29 mouse cellular contexts compared by ENCODE assay signal in genomic region chr9:118292836-118293235, GRCm38 (mm10).
DNase-seq lines count a peak whose midpoint lies in the region; ATAC-seq lines count a peak whose summit lies in the region.
"Had no signal": no experiment of that assay in that cellular context is flagged by ENCODE, and none has a peak within 500 bp of the region (broad histone marks: within the 10 kb centered on the region; RNA-seq: fewer than 3 reads in every experiment).

No protein-coding gene starts in this region.

- no peaks in the 10 kb centered on the region for H3K9me3 ChIP-seq in forebrain, embryonic 14.5 days (replicated peaks; ENCODE audit: control insufficient read depth, low read length)
- H3K9me3 ChIP-seq in forebrain, embryonic 16.5 days (ENCODE audit: control insufficient read depth, low read length), result no peaks in the 10 kb centered on the region
- H3K9me3 ChIP-seq: heart, embryonic 13.5 days; kidney, embryonic 15.5 days; liver, embryonic 13.5 days; megakaryocyte, embryonic 14.5 days; midbrain, embryonic 13.5 days had no signal

- no peaks in the 10 kb centered on the region for H3K36me3 ChIP-seq in forebrain, embryonic 14.5 days (ENCODE audit: control insufficient read depth, insufficient read depth, low read length)
- H3K36me3 ChIP-seq in forebrain, embryonic 16.5 days (ENCODE audit: control insufficient read depth, insufficient read depth), result no peaks in the 10 kb centered on the region
- H3K36me3 ChIP-seq: heart, embryonic 13.5 days; kidney, embryonic 15.5 days; liver, embryonic 13.5 days; midbrain, embryonic 13.5 days had no signal

- ATAC-seq in forebrain, embryonic 14.5 days, result no peak
- ATAC-seq in forebrain, embryonic 16.5 days, result no peak
- ATAC-seq in megakaryocyte-erythroid progenitor cell, adult 5-6 weeks (replicated peaks; ENCODE audit: low FRiP score, low TSS enrichment, poor library complexity, severe bottlenecking), result no peak
- ATAC-seq: lung, postnatal 0 days; midbrain, embryonic 13.5 days; Patski had no signal

- H3K9ac ChIP-seq in forebrain, embryonic 14.5 days (ENCODE audit: low read length), result no peak overlapping the region
- H3K9ac ChIP-seq in forebrain, embryonic 16.5 days (replicated peaks; ENCODE audit: low read depth, low read length), result no peak overlapping the region
- H3K9ac ChIP-seq: heart, embryonic 13.5 days; hindbrain, embryonic 14.5 days; kidney, embryonic 15.5 days; liver, embryonic 13.5 days; midbrain, embryonic 13.5 days had no signal

- no peaks in the 10 kb centered on the region for H3K27me3 ChIP-seq in forebrain, embryonic 14.5 days (replicated peaks; ENCODE audit: control insufficient read depth, insufficient read depth, low read length)
- H3K27me3 ChIP-seq in forebrain, embryonic 16.5 days (replicated peaks; ENCODE audit: control insufficient read depth, insufficient read depth, low read length), result no peaks in the 10 kb centered on the region
- H3K27me3 ChIP-seq: heart, embryonic 13.5 days; kidney, embryonic 15.5 days; liver, embryonic 13.5 days; megakaryocyte, embryonic 14.5 days; midbrain, embryonic 13.5 days had no signal

- DNase-seq in forebrain, embryonic 14.5 days (ENCODE audit: low spot score), result peak; percentile 38
- peak; percentile 16 for DNase-seq in brain, adult 2 months (ENCODE audit: low read depth, low spot score)
- peak; percentile 17 for DNase-seq in cerebellum, adult 8-10 months
- peak; percentile 21 to 29 for DNase-seq in cerebellum, postnatal 25 days
- DNase-seq in spleen, adult 12 weeks (ENCODE audit: low spot score), result no peak
- DNase-seq: adrenal gland, postnatal 10 days; gastrocnemius, postnatal 14 days; heart, adult 2 months; heart, postnatal 10 days; kidney, adult 18-20 months; kidney, postnatal 36 days; liver, embryonic 13.5 days; lung, adult 18-20 months; lung, postnatal 4 days; right cerebral cortex, postnatal 4 days; thymus, adult 2 months; thymus, postnatal 36 days had no signal

- no peak overlapping the region for H3K4me3 ChIP-seq in forebrain, embryonic 14.5 days (ENCODE audit: low read depth, low read length)
- H3K4me3 ChIP-seq in forebrain, embryonic 16.5 days (replicated peaks; ENCODE audit: low read length), result no peak overlapping the region
- H3K4me3 ChIP-seq: erythroblast, embryonic 14.5 days; heart, adult 2 months; heart, embryonic 13.5 days; kidney, embryonic 15.5 days; layer of hippocampus, adult 2 months; left cerebral cortex, adult 2 months; liver, embryonic 13.5 days; megakaryocyte, embryonic 14.5 days; midbrain, embryonic 13.5 days had no signal

- no peaks in the 10 kb centered on the region for H3K4me1 ChIP-seq in forebrain, embryonic 14.5 days (ENCODE audit: control insufficient read depth, insufficient read depth, low read length)
- no peaks in the 10 kb centered on the region for H3K4me1 ChIP-seq in forebrain, embryonic 16.5 days (replicated peaks; ENCODE audit: control insufficient read depth, insufficient read depth, low read length)
- H3K4me1 ChIP-seq: heart, embryonic 13.5 days; kidney, embryonic 15.5 days; liver, embryonic 13.5 days; megakaryocyte, embryonic 14.5 days; midbrain, embryonic 13.5 days had no signal

- no peak overlapping the region for H3K27ac ChIP-seq in forebrain, embryonic 14.5 days (ENCODE audit: low read depth, low read length)
- H3K27ac ChIP-seq in forebrain, embryonic 16.5 days (ENCODE audit: low read length), result no peak overlapping the region
- H3K27ac ChIP-seq: heart, adult 2 months; heart, embryonic 13.5 days; hindbrain, embryonic 14.5 days; kidney, embryonic 15.5 days; layer of hippocampus, adult 2 months; left cerebral cortex, adult 2 months; liver, embryonic 13.5 days; midbrain, embryonic 13.5 days had no signal

- H3K4me2 ChIP-seq in forebrain, embryonic 14.5 days (ENCODE audit: low read length), result no peak overlapping the region
- H3K4me2 ChIP-seq in forebrain, embryonic 16.5 days (ENCODE audit: low read length), result no peak overlapping the region
- H3K4me2 ChIP-seq: heart, embryonic 13.5 days; hindbrain, embryonic 14.5 days; kidney, embryonic 15.5 days; liver, embryonic 13.5 days; midbrain, embryonic 13.5 days had no signal

- WGBS in forebrain, embryonic 14.5 days, result 76% methylated on average over 10 of the region's 10 CpGs
- WGBS in forebrain, embryonic 16.5 days, result 67% methylated on average over 10 of the region's 10 CpGs
